Mouse (Mus musculus): ENCODE measurements around the gene Aox4. TPM values are rescaled to one million over a fixed set of nuclear protein-coding genes. Genes with fewer than 3 reads are reported as not detected.

Gene Aox4
- total RNA-seq, 4 experiments from 2014 or later: not detected

GRCm38 (mm10) chr1:58248518-58248917, 38.3 kb downstream of the Aox4 start:
- no peak for DNase-seq

DNA sequence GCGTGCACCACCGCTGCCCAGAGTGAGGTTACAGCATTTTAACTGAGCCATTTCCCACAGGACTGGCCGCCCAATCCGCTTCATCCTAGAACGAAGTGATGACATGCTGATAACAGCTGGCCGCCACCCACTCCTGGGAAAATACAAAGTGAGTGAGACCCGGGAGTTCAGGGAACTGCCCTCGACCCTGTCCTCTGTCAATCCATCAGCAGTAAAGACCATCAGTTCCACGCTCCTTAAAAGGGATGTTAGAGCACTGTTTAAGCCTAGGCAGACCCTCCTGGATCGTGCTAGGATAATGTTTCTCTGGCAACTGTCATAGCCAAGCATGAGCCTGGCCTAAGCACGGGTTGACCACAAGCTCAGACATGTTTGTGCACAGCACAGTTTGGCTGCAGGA, 43.3 kb downstream of the Aox4 start:
- no peak for DNase-seq

GRCm38 (mm10) chr1:58257195-58257991, 47.2 kb downstream of the Aox4 start:
- no peak for DNase-seq

DNA sequence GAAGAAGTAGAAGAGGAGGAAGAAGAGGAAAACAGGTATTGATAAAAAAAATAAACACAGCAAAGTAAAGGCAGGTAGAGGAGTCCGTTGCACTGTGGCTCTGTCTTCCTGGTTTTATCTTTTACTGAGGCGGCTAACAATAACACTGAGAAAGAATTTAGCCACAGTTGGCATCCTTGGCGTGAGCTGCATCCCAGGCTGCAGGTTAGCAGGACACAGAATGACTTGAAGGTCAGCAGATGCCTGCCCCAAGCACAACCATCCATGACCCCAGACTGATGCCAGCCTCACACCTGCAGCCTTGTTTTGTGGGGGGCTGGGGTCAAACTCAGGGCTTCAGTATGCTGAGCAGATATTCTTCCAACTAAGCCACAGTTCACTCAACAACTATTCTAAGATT, 50.1 kb downstream of the Aox4 start:
- no peak for DNase-seq

- no peak for DNase-seq
These were observed 58.0 kb downstream of the Aox4 start for GRCm38 (mm10) chr1:58268231-58268630.

GRCm38 (mm10) chr1:58270807-58271569, 60.8 kb downstream of the Aox4 start:
- DNase-seq: no peak

DNA sequence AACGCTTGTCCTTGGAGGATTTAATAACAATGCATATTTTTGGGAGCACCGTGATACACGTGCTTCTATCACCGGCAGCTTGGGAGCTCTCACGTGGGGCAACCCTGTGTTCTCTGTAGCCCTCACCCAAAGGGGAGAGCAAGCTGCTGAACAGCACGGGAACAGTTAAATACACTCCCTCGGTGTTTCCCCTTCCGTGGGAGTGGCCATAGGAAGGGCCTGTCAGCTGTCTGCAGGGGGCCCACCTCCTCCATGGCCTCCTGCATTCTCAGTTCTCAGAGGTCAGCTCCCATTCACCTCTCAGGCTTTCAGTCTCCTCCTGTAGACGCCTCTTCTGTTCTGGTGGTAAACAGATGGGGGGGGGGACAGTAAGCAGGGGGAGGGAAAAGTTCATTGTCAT, 65.7 kb downstream of the Aox4 start:
- DNase-seq: no peak

DNA sequence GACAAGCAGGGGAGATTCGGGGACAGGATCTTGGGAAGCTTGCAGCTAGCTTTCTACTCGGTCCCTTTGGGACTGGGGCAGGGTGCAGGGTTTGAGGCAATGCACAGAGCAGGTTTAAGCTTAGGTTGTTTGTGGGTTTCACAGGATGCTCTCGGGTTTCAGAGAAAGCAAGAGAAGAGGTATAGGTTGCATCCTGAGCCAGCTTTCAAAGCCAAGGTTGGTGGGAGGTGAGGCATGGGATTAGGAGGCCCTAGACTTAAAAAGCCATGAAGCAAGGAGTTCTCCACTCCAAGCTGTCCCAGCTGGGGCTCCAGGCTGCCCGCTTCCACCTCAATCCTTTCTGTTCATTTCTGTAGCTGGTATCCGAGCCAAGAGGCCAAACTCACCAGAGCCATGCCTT, 67.8 kb downstream of the Aox4 start, which contains the start of gene Aox2:
TSS of gene Aox2 (plus strand) at position 301 of the 400 bp plus-strand sequence.
- DNase-seq: no peak

- no peak for DNase-seq
These were observed 68.3 kb downstream of the Aox4 start for GRCm38 (mm10) chr1:58278513-58278912.

- no peak for DNase-seq
These were observed 70.2 kb downstream of the Aox4 start for GRCm38 (mm10) chr1:58280381-58280780.

DNA sequence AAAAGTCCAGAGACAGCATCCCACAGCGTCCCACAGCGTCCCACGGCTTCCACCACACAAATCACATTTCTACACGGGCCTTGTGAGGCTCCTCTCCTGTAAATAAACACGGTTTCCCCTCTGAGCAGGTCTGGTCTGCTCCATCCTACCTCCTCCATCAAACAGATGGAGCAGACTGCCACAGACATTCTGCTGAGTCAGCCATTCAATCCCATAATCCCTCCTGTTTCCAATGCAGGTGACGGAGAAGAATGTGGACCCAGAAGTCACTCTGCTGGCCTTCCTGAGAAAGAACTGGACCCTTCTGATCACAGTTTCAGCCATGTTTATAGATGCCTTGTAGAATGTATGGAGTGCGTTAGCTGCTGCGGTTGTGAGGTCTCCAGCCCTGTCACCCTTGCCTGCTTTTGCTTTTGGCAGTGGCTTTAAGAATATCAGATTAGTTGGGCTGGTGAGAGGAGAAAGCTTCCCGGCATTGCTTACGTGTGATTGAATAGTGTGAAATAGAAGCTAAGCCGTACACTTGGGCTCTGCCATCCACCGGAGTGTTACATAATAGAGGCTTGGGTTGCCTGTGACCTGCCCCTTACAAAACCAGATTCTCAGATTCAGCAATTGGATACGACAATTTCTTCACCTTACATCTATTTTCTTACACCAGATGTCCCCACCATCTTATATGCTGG, 70.9 kb downstream of the Aox4 start:
- DNase-seq: no peak

DNA sequence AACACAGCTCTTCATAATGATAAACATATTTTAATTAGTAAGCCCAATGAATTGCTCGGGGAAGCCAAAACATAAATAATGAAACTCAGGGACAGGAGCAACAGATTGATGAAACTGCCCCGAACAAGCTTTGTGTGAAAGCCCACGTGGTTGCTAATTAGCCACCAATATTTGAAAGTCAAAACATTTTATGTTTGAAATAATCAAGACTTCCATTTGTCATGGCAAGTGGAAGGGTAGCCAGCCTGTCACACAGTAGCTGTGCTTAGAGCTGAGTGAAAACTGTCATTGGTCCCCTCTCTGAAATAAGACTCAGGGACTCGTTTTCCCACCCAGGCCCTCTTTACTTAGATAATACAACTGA, 71.4 kb downstream of the Aox4 start:
- no peak for DNase-seq

DNA sequence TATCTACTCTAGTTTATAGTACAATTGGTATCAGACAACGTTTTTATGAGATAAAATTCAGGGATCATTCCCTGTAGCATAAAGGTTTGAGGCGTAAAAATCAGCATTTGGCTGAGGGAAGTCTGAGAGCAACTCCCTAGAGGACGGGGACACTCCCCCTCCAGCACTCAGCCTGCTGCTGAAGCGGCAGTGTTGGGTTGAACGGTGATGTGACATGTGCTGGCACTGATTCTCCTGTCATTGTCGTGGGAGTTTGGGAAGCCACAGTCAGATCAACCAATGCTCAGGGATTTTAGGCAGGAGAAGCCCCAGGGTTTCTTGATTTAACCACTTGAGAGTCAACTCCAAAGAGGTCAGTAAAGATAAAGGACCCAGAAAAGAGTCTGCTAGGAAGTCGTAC, 74.3 kb downstream of the Aox4 start:
- DNase-seq: no peak

DNA sequence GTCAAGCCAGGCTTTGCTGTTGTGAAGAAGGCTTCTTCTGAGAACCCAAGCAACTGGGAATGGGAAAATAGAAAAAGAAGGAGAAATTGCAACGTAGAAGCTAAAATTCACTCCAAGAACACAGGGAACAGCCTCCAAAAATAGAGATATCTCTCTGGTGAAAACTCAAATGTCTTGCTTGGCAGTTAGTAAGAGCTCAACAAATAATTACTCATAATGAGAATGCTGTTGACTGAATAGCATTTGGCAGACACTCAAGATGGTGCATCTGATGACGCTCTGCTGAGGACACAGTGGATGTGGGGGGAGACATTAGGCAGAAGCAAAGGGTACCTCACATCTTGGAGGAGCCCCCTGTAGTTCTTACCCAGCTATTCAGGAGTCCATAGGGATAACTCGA, 77.9 kb downstream of the Aox4 start:
- no peak for DNase-seq

GRCm38 (mm10) chr1:58289863-58290469, 79.8 kb downstream of the Aox4 start:
- no peak for DNase-seq

GRCm38 (mm10) chr1:58291394-58292300, 81.5 kb downstream of the Aox4 start:
- DNase-seq: no peak

DNA sequence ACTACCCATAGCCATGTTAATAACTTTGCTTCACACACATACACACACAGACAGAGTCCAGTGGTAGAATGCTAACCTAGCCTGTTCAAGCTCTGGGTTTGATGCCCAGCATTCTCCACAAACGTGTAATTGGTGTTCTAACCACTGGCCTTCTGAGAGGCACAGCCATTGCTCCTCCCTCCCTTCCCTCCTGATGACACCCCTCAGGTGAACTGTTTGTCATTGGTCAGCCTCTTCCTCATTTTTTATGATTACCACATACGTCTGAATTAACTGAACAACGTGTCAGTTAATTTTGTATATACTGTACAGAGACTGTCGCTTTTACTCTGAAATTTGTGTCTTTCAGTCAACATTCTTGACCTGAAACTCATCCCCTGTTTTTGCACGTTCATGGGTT, 84.5 kb downstream of the Aox4 start:
- no peak for DNase-seq

GRCm38 (mm10) chr1:58296278-58296677, 86.1 kb downstream of the Aox4 start:
- peak; percentile 55 for DNase-seq

DNA sequence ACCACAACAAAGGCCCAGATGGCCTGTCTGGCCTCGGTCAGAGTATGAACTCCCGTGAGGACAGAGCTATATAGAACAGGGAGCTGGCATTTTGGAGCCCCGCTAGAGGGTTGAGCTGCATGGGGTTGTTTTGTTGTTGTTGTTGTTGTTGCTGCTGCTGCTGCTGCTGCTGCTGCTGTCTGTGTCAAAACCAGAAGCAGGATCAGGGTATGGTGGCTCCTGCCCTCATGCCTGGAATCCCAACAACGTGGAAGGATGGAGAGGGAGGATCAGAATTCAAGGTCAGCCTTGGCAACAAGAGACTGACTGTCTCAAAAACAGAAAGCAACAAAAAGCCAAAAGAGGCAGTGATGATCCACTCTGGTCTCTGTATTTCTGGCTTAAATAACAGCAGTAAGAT, 86.6 kb downstream of the Aox4 start:
- no peak for DNase-seq

DNA sequence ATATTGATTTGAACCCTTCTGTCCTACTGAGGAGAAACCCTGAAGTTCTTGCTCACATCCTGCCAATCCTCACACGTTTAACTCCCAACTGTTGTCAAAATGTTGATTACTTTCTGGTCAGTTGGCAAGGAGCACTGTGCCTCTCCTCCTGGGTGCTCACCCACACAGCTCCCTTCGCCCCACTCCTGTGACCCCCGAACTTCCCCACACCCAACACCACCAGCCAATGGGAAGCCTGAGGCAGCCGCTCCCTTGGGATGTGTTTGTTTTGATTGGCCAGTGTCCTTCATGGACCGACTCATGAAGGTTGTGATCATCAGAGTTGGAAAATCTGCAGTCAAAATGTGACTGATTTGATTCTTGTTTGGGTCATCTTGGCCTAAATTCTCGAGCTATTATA, 88.2 kb downstream of the Aox4 start:
- no peak for DNase-seq

DNA sequence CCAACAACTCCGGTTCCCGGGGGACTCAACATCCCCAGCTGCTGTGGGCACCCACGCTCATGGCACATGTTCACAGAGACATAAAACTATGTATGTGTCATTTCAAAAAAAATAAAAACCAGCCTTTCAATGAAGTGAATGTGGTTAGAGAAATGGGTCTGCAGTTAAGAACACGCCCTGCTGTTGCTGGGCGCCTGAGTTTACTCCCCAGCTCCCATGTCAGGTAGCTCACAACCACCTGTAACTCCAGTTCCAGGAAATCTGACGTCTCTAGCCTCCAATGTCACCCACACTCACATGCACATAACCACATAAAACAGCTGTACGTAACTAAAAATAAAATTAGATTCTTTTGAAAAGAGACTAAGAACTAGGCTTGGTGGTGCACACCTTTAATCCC, 90.9 kb downstream of the Aox4 start:
- DNase-seq: no peak

DNA sequence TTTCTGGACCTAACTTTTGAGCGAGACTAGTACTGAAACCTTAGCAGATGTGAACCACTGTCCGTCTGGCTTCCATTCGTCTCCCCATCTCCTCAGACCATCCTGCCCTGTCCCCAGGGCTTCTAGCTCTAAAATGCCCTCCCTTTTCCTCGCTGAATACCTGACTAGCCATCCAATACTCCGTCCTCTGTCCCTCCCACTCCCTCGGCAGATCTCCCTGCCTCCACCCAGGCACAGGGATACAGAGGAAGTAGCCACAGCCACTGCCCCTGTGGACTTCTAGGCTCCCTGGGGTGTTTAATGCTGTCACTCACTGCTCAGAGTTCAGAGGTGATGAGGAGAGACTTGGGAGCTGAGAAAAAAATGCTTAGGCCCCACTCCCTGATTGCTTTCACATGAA, 91.8 kb downstream of the Aox4 start:
- DNase-seq: no peak
